Mouse (Mus musculus) small intestine, adult 2 months (tissue): ENCODE measurements at regions not wholly inside any gene's neighbourhood (a gene's known extent, or its start where the extent isn't known, plus 50 kb on each side); places are given as distances from the start of the nearest gene placed in this dataset.

Source experiments
- H3K27ac ChIP-seq: fragments of 200-500 bp; 2 replicates; pipeline ENCODE4 v1.5.1; 2012; ENCODE audit warnings: low read depth, low read length, control low read depth, inconsistent platforms; ENCODE audit not compliant: insufficient read depth
- H3K27me3 ChIP-seq: fragments of 200-500 bp; 2 replicates; pipeline ENCODE4 v1.6.1; 2012; ENCODE audit warnings: mild to moderate bottlenecking, moderate library complexity, low read length, inconsistent platforms; ENCODE audit not compliant: control insufficient read depth, insufficient read depth
- H3K36me3 ChIP-seq: fragments of 200-500 bp; 2 replicates; pipeline ENCODE4 v1.6.1; 2012; ENCODE audit warnings: mild to moderate bottlenecking, low read length, control low read depth, inconsistent platforms; ENCODE audit not compliant: control insufficient read depth, insufficient read depth
- H3K4me1 ChIP-seq: fragments of 200-500 bp; 2 replicates; pipeline ENCODE4 v1.6.1; 2012; ENCODE audit warnings: low read length, inconsistent platforms, mixed read lengths; ENCODE audit not compliant: control insufficient read depth, insufficient read depth, insufficient read length
- H3K4me3 ChIP-seq: fragments of 200-500 bp; 2 replicates; pipeline ENCODE4 v1.5.1; 2012; ENCODE audit warnings: low read depth, mild to moderate bottlenecking, control low read depth, inconsistent platforms, low read length, moderate library complexity
- CTCF ChIP-seq: fragments of 200-500 bp; IDR thresholded peaks from 2 replicates; pipeline ENCODE4 v1.5.1; 2012; ENCODE audit warnings: low read depth, mild to moderate bottlenecking, control low read depth, inconsistent platforms, low read length, moderate library complexity, mixed read lengths; ENCODE audit not compliant: insufficient replicate concordance, insufficient read length; ENCODE audit errors: extremely low read depth
- POLR2A ChIP-seq: fragments of 200-500 bp; IDR thresholded peaks from 2 replicates; pipeline ENCODE4 v1.6.1; 2012; ENCODE audit warnings: low read depth, mild to moderate bottlenecking, control low read depth, inconsistent platforms, low read length, moderate library complexity
- WGBS: fragments of 180-500 bp; shearing (Covaris S2); methylation state at CpG from one replicate; pipeline ENCODE4 v1.1.7; 2018; 5-methylcytosine and 5-hydroxymethylcytosine counted together

GRCm38 (mm10) chr4:106048797-106049196, 259.1 kb downstream of the Gm12728 start:
- no peaks in the 10 kb centered on the region for H3K27me3 ChIP-seq
- no peak overlapping the region for H3K4me3 ChIP-seq
- H3K27ac ChIP-seq, result no peak overlapping the region
- H3K4me1 ChIP-seq, result peaks cover 12% of the 10 kb centered on the region; the same call in 1 of the 2 replicates
- WGBS, result 85% methylated on average over 8 of the region's 8 CpGs
- H3K36me3 ChIP-seq, result no peaks in the 10 kb centered on the region
- TF ChIP-seq CTCF (no peak), POLR2A (no peak)

DNA sequence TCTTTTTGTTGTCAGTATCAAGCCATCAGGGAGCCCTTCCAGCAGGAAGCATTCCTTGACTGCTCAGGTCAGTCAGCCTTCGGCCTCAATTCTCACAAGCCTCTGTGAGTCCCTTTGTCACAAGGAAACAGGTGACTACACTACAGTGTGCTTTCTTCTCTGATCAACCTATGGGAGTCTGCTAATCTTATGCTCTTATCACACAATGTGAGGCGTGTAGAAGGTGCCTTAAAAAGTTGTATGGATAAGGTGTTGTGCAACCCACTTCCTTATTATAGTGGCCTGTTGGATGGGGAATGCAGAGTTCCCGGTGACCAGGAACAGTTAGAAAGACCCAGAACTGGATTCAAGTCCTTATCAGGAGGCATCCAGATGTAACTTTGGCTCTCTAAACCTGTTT, 260.2 kb downstream of the Gm12728 start:
- Histone ChIP-seq H3K4me3 (no peak overlapping the region), H3K4me1 (peaks cover 12% of the 10 kb centered on the region; the same call in 1 of the 2 replicates), H3K27me3 (no peaks in the 10 kb centered on the region), H3K36me3 (no peaks in the 10 kb centered on the region), H3K27ac (peak overlapping the region; percentile 30; the same call in 1 of the 2 replicates)
- TF ChIP-seq POLR2A, result no peak
- no peak for TF ChIP-seq CTCF
- WGBS, result 30% methylated on average over 3 of the region's 3 CpGs

DNA sequence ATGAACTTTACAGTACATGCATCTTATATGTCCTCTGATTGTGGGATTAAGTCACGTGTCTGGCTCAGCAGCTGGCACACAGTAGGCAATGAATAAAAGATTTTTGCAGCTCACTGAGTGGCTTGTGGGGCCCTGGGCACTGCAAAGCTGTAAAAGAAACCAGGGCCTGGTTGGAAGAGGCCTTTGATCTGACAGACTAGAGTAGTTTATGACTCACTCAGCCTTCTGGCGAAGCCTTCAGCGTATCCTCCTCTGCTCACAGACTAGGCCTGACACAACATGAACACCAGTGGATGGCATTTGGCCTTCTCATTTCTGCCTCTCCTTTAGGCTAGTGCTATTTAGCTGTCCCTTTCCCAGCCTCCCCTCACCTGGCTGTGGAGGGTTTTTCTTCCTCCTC, 260.6 kb downstream of the Gm12728 start:
- 30% methylated on average over 3 of the region's 3 CpGs for WGBS
- H3K27ac ChIP-seq, result peak overlapping the region; percentile 30

GRCm38 (mm10) chr4:106053496-106053895, 262.5 kb upstream of the Usp24 start:
- 73% methylated on average over 9 of the region's 9 CpGs for WGBS
- Histone ChIP-seq H3K27ac (no peak overlapping the region), H3K27me3 (no peaks in the 10 kb centered on the region), H3K4me3 (no peak overlapping the region), H3K36me3 (no peaks in the 10 kb centered on the region), H3K4me1 (peaks cover 12% of the 10 kb centered on the region; the same call in 1 of the 2 replicates)
- TF ChIP-seq CTCF (no peak), POLR2A (no peak)

More for the DNA sequence above, 260.6 kb downstream of the Gm12728 start:
- Histone ChIP-seq H3K36me3 (no peaks in the 10 kb centered on the region), H3K4me1 (peaks cover 12% of the 10 kb centered on the region; the same call in 1 of the 2 replicates), H3K4me3 (no peak overlapping the region), H3K27me3 (no peaks in the 10 kb centered on the region)
- TF ChIP-seq CTCF (no peak), POLR2A (no peak)

DNA sequence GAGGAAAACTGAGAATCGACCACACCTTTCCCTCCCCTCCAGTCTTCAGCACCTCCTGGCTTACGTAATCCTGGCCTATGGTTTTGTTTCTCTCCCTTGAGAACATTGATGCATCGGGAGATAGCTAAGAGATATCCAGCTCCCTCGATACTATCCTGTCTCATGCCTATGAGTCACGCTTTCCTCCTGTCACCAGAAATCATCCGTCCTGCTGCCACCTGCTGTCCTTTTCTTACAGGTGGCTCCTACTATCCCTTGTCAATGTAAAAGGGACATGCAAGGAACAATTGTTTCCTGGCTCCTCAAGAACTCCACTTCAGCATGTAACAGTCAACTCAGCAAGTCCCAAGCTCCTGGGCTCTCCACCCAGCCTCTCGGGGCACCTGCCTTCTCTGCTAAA, 261.7 kb upstream of the Usp24 start:
- H3K4me1 ChIP-seq, result peaks cover 12% of the 10 kb centered on the region; the same call in 1 of the 2 replicates
- no peaks in the 10 kb centered on the region for H3K27me3 ChIP-seq
- no peaks in the 10 kb centered on the region for H3K36me3 ChIP-seq
- no peak for TF ChIP-seq POLR2A
- peak; percentile 17; the same call in 1 of the 2 replicates for TF ChIP-seq CTCF
- WGBS, result 41% methylated on average over 7 of the region's 7 CpGs
- no peak overlapping the region for H3K4me3 ChIP-seq
- no peak overlapping the region for H3K27ac ChIP-seq

DNA sequence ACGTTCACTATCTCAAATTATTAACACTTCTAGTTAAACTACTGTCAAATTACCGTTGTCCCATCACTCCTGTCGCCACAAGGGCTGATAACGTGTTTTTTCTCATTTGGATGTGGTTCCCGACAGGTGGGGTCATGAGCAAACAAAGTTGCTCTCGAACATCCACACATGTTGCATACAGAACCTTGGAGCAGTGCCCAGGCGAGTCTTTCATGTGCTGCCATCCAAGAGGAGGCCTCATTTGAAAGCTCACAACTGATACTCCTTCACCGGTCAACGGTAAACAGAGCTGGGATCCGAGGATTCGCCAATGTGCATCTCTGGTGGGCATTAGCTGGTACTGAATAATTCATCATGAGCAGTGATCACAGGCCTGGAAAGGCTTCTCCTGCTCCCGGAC, 253.4 kb upstream of the Usp24 start:
- H3K4me3 ChIP-seq, result no peak overlapping the region

GRCm38 (mm10) chr4:106063851-106064382, 252.1 kb upstream of the Usp24 start:
- no peaks in the 10 kb centered on the region for H3K36me3 ChIP-seq
- H3K27ac ChIP-seq, result no peak overlapping the region
- H3K27me3 ChIP-seq, result no peaks in the 10 kb centered on the region
- 68% methylated on average over 6 of the region's 6 CpGs for WGBS
- peaks cover 11% of the 10 kb centered on the region; the same call in 1 of the 2 replicates for H3K4me1 ChIP-seq
- no peak overlapping the region for H3K4me3 ChIP-seq
- no peak for TF ChIP-seq POLR2A
- no peak for TF ChIP-seq CTCF

More for the DNA sequence above, 253.4 kb upstream of the Usp24 start:
- WGBS, result 35% methylated on average over 12 of the region's 12 CpGs
- no peak for TF ChIP-seq POLR2A
- no peak for TF ChIP-seq CTCF
- Histone ChIP-seq H3K27me3 (no peaks in the 10 kb centered on the region), H3K36me3 (no peaks in the 10 kb centered on the region), H3K4me1 (peaks cover 11% of the 10 kb centered on the region; the same call in 1 of the 2 replicates), H3K27ac (no peak overlapping the region)
